Mouse (Mus musculus): ENCODE data around the gene Med25.

Med25 gene

DNA sequence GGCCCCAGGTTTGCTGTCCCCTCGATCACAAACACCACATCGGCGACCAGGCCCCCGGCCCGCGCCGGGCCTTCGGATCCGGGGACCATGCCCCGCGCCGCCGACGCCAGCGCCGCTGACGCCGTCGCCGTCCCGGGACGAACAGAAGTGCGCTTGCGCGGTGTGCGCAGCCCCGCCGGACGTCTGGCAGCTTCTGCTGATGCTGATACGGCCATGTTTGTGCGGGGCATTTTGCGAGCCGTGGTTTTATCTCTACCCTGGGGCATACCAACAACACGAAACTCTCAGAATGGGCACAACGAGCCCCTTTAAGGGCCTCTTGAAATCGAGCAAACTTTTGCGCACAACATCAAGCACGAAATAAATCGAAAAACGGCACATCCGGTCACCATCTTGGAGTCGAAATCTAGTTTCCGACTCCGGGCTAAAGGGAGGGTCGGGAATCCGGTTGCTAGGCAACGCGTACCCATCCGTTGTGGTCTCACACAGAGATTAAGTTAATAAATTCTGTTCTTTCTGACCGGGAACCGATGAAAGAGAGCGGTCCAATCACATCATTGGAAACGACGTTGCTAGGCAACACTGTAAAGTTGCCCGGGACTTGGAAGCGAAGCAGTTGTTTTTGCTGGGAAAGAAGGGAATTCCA, at the start of gene Med25:
Med25 (minus strand) TSS at position 437 of the 646 bp plus-strand sequence.
- DNase-seq (ENCODE audit: low read depth, low spot score): peak; percentile 98

DNA sequence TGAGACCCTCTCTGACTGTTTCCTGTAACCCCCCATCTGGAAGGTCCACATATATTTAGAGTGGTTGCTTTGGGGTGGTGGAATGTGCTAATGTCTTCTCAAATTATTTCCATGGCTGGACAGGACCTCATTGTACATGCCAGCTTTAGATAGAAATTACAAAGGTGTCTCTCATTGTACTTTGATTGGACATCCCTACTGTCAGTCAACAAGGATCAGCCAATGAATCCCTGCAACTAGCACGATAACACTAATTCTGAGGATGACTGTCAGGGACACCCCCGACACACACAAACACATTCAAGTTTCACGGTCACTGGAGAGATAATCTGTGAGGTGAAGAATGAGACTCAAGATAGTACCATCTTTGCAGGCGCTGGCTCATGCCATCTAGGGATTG, 46.2 kb upstream of the Med25 start:
- no peak for DNase-seq (ENCODE audit: low read depth, low spot score)

DNA sequence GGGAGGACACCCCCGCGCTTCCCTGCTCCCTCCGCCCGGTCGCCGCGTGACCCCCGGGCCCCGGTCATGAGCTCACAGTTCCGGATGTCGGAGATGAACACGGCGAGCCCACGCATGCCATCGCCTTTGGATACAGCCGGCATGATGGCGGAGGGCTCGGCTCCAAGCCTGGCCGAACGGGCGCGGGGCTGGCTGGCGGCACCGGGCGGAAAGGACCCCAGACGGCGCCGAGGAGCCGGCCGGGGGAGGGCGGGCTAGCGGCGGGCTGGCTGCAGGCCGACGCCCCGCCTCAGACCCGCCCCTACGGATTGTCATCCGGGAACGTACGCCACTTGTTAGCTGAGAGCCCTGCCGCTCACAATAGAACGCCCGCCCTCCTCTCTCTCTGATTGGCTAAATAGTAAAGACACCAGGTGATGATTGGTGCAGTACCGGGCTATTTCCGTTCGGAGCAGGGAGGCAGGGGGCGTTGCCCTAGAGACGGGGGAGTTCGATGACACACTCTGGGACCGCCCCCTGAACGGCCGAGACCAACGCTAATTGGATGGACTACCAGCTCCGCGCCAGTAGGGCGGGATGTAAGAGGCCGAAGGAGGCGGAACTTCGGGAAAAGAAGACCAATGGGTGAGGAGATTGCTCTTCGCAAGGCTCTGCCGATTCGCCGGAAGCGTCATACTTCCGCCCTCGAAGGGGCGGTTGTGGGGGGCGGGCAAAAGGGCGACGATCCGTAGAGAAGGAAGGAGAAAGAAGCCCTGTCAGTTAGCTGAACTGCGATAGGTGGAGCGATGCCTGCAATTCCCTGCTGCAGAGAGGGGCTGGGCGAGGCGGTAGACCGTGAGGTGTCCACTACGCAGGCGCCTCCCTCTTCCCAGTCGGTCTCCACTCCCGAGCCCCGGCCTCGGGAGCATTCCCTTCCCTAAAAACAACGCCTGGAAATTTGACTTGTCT, 37.0 kb upstream of the Med25 start, which contains the start of gene Ap2a1:
Ap2a1 (minus strand) TSS at position 293 of the 948 bp plus-strand sequence.
- DNase-seq (ENCODE audit: low read depth, low spot score): peak; percentile 100

DNA sequence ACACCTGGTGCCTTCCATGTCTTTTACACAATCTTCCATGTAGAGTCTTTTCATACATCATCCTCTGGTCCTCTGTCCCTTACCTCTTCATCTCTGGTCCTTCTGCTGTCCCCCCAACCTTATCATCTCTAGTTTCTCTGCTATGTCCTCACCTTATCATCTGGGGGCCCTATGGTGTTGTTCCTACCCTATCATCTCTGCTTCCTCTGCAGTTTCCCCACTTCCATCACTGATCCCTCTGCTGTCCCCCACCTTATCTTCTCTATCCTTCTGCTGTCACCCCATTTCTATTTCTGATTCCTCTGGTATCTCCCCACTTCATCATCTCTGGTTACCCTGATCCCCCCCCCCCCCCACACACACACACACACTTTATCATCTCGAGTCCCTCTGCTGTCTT, 36.1 kb upstream of the Med25 start:
- no peak for DNase-seq (ENCODE audit: low read depth, low spot score)

DNA sequence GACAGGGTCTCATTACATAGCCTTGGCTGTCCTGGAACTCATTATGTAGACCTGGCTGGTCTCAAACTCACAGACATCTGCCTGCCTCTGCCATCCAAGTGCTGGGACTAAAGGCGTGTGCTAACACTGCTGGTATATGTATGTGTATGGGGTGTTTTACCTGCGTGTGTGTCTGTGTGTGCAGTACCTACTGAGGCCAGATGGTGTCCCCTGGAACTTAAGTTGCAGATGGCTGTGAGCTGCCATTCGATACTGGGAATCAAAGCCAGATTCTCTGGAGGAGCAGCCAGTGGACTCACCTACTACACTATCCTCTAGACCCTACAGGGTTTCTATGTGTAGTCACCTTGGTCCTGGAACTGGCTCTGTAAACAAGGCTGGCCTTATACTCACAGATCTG, 33.0 kb upstream of the Med25 start:
- DNase-seq (ENCODE audit: low read depth, low spot score): peak; percentile 41

DNA sequence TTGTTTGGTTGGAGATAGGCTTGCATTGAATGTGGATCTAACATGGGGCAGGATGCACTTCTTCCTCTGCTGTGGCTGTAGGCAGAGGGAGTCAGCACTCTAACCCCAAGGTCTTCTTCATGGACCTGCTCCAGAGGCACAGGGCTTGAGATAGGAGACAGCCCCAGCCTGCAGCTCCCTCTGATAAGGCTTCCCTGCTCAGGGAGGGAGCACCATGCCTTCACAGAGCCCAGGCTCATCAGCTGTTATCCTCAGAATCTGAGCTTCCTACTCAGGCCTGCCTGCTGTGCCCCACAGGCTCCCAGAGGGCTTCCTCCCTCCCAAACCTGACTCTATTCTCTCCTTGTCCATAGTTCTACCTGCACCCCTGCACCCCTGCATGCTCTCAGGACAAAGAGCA, 30.0 kb upstream of the Med25 start:
- no peak for DNase-seq (ENCODE audit: low read depth, low spot score)

DNA sequence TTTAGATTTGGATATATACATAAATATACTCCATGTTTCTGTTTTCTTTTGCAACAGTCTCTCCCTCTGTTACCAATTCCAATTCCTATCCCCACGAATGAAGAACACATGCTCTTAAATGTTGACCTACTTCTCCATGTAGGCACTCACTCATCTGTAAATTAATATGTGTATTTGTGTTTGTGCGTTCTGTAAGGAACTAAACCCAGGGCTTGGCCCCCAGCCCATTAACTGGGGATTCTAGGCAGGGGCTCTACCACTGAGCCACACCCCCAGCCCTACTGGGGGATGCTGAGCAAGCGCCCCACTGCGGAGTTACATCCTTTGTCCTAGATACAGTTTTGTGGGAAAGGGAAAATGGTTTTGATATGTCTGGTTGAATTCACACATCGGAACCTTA, 26.6 kb upstream of the Med25 start:
- no peak for DNase-seq (ENCODE audit: low read depth, low spot score)

DNA sequence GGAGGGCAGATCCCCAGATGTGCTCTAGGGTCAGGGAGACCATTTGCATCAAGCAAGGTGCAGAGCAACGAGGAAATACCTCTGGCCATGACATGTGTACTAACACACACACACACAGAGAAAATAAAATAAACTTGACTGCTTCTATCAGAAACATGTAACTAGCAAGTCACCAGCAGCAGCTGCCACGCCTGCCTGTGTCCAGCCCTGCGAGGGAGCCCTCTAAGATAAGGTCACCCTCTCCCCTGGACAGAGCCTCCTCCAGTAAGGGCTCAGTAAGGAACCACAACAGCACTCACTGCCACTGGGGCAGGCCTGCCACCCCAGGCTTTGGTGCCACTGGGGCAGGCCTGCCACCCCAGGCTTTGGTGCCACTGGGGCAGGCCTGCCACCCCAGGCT, 25.7 kb upstream of the Med25 start:
- no peak for DNase-seq (ENCODE audit: low read depth, low spot score)

DNA sequence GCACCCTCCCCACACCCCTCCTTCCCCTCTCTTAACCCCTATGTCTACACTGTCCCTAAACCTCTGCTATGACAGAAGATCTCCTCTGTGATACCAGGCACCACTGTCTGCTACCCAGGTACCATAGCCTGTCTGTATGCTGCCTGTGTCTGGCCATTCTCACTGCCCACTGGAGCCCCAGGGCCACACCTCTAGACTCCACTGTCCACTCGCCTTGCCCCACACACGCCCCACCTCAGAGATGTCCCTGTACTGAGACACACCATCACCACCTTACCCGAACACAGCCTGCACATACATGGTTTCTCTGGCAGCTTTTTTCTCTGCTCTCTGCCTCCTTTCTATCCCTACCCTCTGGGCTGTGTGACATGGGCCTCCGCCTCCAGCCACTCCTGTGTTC, 24.4 kb upstream of the Med25 start:
- no peak for DNase-seq (ENCODE audit: low read depth, low spot score)

DNA sequence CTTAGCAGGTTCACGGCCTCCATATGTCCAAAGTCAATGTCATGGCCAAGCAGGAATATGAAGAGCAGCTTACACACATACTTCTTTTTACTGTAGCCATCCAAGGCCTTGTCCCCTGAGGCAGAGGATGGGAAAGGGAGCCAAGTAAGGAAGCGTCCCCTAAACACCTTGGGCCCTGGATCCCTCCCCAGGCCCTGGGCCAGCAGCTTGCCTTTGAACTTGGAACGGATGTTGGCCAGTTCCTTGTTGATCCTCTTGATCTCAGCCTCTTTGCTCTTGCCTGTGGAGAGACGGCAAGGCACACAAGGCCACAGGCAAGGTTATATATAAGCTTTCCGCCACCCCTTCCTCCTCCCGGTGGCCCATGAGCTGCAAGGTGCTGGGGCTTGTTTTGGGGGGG, 23.7 kb upstream of the Med25 start:
- no peak for DNase-seq (ENCODE audit: low read depth, low spot score)

DNA sequence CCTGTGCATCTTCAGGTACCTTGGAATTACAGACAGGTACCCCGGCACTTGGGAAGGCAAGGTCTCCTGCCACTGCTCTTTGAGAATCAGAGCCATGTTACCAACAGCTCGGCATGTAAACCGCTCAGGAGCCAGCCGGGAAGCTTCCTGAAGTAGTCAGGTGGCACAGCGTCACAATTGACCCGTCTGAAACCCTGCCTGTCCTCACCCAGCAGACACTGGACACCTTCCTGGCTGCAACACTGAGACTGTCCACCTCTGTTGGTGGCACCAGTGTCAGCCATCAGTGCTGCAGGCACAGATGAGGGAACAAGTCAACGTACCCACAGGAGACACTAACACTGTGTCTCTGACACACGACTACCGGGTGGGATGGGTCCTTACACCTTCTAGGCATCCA, 22.8 kb upstream of the Med25 start:
- no peak for DNase-seq (ENCODE audit: low read depth, low spot score)

DNA sequence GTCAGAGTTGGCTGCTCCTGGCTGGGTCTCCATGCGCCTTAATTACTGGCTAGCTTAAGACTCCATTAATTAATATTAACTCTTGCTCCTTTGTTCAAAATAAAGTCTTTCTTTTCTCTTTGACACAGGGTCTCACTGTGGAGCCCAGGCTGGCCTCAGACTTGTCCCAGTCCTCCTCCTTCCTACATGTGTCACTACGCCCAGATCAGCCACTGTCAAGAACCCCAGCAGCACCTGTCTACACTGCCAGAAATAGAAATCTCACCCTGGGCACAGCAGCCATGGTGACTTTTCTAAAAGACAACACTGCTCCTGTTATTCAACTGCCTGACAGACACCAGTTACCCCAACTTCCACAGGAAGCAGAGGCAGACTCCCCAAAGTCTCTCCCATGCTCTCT, 21.9 kb upstream of the Med25 start:
- DNase-seq (ENCODE audit: low read depth, low spot score): no peak

DNA sequence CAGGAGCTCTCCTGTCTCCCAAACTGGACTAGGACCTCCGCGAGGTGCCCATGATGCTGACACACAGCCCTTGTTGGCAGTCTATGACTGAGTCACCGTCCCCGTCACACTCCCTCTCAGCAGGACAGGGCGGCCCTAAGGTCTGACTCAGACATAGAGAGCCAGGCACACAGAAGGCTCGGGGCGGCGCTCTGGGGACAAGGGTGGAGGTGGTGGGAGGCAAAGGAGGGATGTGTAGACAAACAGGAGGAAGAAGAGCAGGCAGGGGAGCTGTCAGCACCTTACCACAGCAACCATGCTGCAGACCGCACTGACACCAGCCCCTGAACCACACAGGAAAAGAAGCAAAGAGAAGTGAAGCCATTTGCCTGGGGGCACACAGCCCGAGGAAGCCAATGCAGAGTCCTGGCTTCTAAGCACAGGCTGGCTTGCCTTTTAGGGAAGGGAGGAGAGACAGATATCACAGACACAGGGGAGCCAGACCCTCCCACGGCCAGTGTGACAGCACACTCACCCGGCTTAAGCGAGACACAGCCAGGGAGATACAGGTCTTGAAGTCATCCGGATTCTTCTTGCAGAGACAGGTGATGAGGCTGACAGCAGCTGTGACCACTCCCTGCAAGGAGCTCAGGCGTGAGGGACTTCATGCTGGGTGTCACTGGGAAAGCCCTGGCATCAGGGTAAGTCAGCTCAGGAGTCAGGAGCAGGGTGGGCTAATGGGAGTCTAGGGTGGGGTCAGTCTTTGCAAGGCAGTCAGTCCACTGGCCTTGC, 16.4 kb upstream of the Med25 start:
- DNase-seq (ENCODE audit: low read depth, low spot score): no peak

DNA sequence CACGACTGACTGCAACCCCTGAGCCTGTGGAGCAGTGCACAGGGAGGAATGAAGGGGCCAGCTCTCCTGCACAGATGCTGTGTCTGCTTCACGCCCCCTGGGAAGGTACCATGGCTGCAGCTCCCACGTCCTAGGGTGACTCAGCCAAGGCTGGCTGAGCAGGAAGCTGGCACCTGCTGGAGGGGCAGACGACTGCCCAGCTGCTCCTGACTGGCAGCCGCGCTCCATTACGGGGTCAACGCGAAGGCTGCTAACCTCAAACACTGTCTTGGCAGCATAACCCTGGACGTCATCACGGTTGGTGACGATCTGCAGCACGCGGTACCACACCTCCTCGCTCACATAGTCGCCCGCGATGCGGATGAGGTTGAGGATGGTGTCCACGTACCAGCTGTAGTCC, 12.9 kb upstream of the Med25 start:
- DNase-seq (ENCODE audit: low read depth, low spot score): no peak

DNA sequence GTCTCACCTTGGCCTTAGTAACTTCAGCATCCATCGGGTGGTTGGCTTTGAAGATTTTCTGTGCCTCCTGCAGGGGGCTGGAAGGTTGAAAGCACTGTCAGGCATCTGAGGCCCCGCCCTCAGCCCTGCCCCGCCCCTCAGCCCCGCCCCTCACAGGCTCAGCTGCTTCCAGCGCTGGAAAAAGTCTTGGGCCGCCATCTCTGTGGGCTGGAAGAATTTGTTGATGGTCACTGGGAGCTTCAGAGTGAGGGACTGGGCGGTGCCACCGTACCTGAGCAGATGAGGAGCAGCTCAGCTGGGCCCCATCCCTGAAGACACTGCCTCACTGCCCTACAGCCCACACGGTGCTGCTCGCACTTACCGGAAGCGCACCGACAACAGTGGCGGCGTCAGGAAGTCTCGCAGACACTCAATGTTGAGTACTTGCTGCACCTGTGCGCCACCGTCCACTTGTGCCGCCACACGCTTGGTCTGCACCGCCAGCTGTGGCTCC, 8.8 kb upstream of the Med25 start:
- peak; percentile 68 for DNase-seq (ENCODE audit: low read depth, low spot score)

DNA sequence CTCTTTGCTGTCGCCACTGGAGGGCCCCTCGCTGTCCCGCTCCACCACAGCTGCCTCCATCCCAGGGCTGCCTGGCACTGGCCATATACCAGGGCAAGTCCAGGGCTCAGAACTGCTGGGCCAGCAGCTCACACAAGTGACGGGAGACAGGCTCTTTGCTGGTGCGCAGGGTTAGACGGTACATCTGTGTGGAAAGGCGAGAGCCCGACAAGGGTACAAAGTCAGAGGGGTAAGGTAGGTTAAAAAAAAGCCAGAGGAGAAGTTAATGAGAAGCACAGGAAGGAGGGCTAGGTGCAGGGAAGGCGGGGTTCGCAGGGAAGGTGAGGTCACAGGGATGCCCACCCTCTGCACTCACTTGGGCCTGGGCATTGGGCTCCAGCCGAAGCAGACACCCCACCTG, 8.1 kb upstream of the Med25 start:
- no peak for DNase-seq (ENCODE audit: low read depth, low spot score)

DNA sequence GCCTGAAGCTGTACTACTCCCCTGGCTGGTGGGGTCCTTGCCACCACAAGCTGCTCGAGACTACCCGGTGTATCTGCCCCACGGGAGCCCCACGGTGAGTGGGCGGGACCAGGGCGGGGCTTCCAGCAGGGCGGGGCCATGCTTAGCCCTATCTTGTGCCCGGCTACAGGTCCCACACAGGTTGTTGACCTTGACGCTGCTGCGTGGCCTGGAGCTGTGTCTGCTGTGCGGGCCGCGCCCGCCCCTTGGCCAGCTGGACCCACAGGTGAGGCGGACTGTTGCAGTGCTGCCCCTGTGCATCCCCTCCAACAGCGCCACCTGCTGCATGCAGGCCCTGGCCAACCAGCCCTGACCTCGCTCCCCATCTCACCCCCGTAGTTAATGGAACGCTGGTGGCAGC, 6.1 kb upstream of the Med25 start:
- no peak for DNase-seq (ENCODE audit: low read depth, low spot score)

DNA sequence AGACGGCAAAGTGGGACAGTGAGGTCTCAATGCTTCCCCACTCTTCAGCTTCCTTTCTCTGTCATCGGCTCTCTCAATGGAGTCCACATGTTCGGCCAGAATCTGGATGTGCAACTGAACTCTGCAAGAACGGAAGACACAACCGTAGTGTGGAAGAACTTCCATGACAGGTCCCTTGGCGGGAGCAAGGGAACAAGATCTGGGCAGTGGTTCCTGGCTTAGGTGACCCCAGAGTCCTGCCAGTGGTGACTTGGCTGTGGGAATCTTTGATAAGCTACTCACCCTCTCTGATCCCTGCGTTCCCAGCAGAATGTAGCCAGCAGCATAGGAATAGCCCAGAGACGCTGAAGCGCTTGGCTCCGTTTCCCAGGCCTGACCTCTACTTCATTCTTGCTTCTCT, 4.0 kb upstream of the Med25 start:
- no peak for DNase-seq (ENCODE audit: low read depth, low spot score)

DNA sequence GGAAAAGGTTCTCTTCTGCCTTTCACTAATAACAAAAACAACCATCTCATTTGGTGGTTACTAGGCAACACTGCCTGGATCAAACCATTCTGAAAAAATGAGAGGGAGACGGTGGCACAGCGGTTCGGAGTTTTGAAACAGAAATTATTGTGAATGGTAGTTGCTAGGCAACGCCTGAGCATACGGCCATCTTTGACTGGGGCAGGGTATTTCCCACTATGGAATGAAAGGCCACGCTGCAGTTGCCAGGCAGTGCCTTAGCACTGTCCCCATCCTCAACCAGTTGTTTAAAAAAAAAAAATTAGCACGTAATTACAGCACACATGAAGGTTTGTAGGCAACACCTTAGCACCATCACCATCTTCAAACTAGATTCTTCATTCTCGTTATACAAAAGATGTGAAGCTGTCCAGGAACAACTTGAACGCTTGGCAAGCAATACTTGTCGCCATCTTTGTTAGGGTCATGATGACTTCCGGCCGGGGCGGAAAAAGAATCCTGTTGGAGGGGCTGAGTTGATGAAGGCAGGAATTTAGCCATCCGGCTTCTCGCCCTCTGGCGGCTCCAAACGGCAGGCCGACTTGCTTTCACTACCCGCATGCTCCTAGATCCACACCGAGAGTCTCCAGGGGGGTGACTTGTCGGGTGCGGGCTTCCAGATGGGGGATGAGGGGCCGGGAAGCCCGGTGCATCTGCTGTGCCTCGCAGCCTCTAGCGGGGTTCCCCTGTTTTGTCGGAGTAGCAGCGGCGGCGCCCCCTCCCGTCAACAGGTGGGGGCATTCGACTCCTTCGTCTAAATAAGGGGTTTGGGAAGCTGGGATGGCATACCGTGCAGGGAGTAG, 3.3 kb upstream of the Med25 start, which contains the start of gene Fuz:
Fuz (plus strand) TSS at position 487 of the 842 bp plus-strand sequence.
- peak; percentile 95 for DNase-seq (ENCODE audit: low read depth, low spot score)

DNA sequence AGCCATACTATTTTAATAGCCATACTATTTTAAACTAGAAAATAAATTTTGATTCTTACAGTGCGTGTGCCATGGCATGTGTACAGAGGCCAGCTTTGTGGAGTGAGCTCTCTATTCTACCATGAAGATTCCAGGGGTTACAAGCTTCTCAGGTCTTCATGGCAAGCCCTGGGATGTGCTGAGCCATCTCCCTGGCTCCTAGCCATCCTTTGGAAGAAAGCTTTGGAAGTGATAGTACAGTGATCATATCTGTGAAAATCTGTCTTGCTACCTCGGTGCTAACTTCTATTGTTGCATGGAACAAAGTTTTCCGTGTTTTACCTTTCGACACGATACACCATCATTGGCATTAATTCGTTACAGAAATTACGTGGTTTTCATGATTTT, 2.7 kb upstream of the Med25 start:
- no peak for DNase-seq (ENCODE audit: low read depth, low spot score)

DNA sequence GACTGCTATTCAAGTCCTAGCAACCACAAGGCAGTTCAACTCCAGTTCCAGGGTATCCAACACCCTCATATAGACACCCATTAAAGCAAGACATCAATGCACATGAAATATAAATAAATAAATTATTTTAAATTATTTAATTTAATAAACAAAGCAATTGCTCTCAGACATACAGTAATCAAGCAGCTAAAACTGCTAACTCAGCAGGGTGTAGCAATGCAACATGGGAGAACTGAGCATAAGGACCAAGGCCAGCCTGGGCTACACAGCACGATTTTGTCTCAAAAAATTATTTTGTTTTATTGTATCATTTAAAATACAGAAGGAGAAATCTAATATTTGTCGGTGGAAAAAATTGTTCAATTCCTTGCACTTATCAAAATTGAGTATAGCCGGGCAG, 1.7 kb upstream of the Med25 start:
- no peak for DNase-seq (ENCODE audit: low read depth, low spot score)
